In genomic region chr4:128919106-128919505, GRCm38 (mm10) we compare ENCODE assay signal across 18 mouse cellular contexts. TPM values are rescaled to one million over a fixed set of nuclear protein-coding genes. Genes with fewer than 3 reads are reported as not detected.
A peak's percentile ranks its signal among the peaks of the same experiment; 100 is the strongest.
DNase-seq lines count a peak whose midpoint lies in the region; ATAC-seq and TF ChIP-seq lines count a peak whose summit lies in the region.
"Had no signal": no experiment of that assay in that cellular context is flagged by ENCODE, and none has a peak within 500 bp of the region (broad histone marks: within the 10 kb centered on the region; RNA-seq: fewer than 3 reads in every experiment).

No protein-coding gene starts in this region.

- peak; percentile 33 for DNase-seq in lung, embryonic 14.5 days
- DNase-seq in lung, postnatal 10 days = no peak
- peak; percentile 51 for DNase-seq in ES-E14 (ENCODE audit: low read depth, low spot score)
- DNase-seq in lung, postnatal 0 days (ENCODE audit: low spot score) = peak; percentile 25
- no peak for DNase-seq in forebrain, postnatal 0 days
- DNase-seq in neural tube, embryonic 10.5 days (ENCODE audit: extremely low spot score, low spot score) = no peak
- DNase-seq in liver, postnatal 0 days = no peak
- DNase-seq: adrenal gland, adult 8-10 months; adrenal gland, postnatal 36 days; gastrocnemius, adult 2 months; gastrocnemius, postnatal 25 days; heart, adult 11 months; heart, postnatal 36 days had no signal

- in situ Hi-C loops in ES-E14 (cut with MboI; ENCODE audit: low sequenced_read_pairs in 2 of 2, unreplicated experiment in 2 of 2) = no loop called here

- H3K27me3 ChIP-seq in lung, embryonic 14.5 days (ENCODE audit: insufficient read depth, low read length) = no peaks in the 10 kb centered on the region
- H3K27me3 ChIP-seq in ES-Bruce4 (ENCODE audit: control insufficient read depth, insufficient read depth, low read length, poor library complexity, severe bottlenecking) = no peaks in the 10 kb centered on the region
- no peaks in the 10 kb centered on the region for H3K27me3 ChIP-seq in lung, postnatal 0 days (replicated peaks; ENCODE audit: insufficient read depth, low read length)
- H3K27me3 ChIP-seq in forebrain, postnatal 0 days (ENCODE audit: insufficient read depth, low read length) = no peaks in the 10 kb centered on the region
- 0 out of 2 replicates have a peak, but pooled peaks cover 4% of the 10 kb centered on the region for H3K27me3 ChIP-seq in liver, postnatal 0 days (ENCODE audit: insufficient read depth, low read length)

- no peak overlapping the region for H3K4me2 ChIP-seq in lung, embryonic 14.5 days
- H3K4me2 ChIP-seq in lung, postnatal 0 days (replicated peaks; ENCODE audit: low read depth, low read length) = no peak overlapping the region
- no peak overlapping the region for H3K4me2 ChIP-seq in forebrain, postnatal 0 days (ENCODE audit: low read depth)
- no peak overlapping the region for H3K4me2 ChIP-seq in liver, postnatal 0 days (ENCODE audit: low read depth, low read length)
- H3K4me2 ChIP-seq: forebrain, embryonic 13.5 days; hindbrain, embryonic 12.5 days had no signal

- H3K4me1 ChIP-seq in lung, embryonic 14.5 days (ENCODE audit: insufficient read depth) = peaks cover 19% of the 10 kb centered on the region
- peaks cover 3% of the 10 kb centered on the region for H3K4me1 ChIP-seq in ES-Bruce4 (ENCODE audit: control insufficient read depth, insufficient read depth, low read length)
- H3K4me1 ChIP-seq in ES-E14 (ENCODE audit: control insufficient read depth in 2 of 2, insufficient read depth in 2 of 2, low read length in 2 of 2, poor library complexity in 1 of 2) = peaks cover 0 to 2% of the 10 kb centered on the region in 2 experiments; a peak in 1 of 4 replicates
- H3K4me1 ChIP-seq in lung, postnatal 0 days (ENCODE audit: insufficient read depth, low read depth, low read length) = no peaks in the 10 kb centered on the region
- peaks cover 5% of the 10 kb centered on the region; the same call in 1 of the 2 replicates for H3K4me1 ChIP-seq in forebrain, postnatal 0 days (ENCODE audit: insufficient read depth)
- peaks cover 10% of the 10 kb centered on the region for H3K4me1 ChIP-seq in liver, postnatal 0 days (ENCODE audit: insufficient read depth)

- H3K4me3 ChIP-seq in lung, embryonic 14.5 days (ENCODE audit: low read depth, low read length) = no peak overlapping the region
- H3K4me3 ChIP-seq in ES-Bruce4 (ENCODE audit: low read depth, low read length) (peak overlapping the region; percentile 27; the same call in 1 of the 2 replicates), ES-E14 (ENCODE audit: insufficient read depth in 1 of 2, low read depth in 1 of 2, low read length in 2 of 2, poor library complexity in 1 of 2, severe bottlenecking in 1 of 2) (no peak overlapping the region)
- H3K4me3 ChIP-seq in lung, postnatal 0 days (ENCODE audit: low read depth, low read length) = no peak overlapping the region
- H3K4me3 ChIP-seq in forebrain, postnatal 0 days (ENCODE audit: low read depth, low read length) = no peak overlapping the region
- no peak overlapping the region for H3K4me3 ChIP-seq in liver, postnatal 0 days (ENCODE audit: low read depth, low read length)
- H3K4me3 ChIP-seq: embryonic facial prominence, embryonic 10.5 days; forebrain, embryonic 13.5 days; gastrocnemius, adult 2 months; heart, embryonic 13.5 days; hindbrain, embryonic 12.5 days had no signal

- no peak for ATAC-seq in lung, embryonic 14.5 days (ENCODE audit: insufficient read depth)
- ATAC-seq in lung, postnatal 0 days = no peak; the same call in 1 of the 2 replicates
- no peak for ATAC-seq in forebrain, postnatal 0 days
- no peak for ATAC-seq in liver, postnatal 0 days
- ATAC-seq: forebrain, embryonic 13.5 days had no signal

- no peaks in the 10 kb centered on the region for H3K9me3 ChIP-seq in lung, embryonic 14.5 days (ENCODE audit: low read depth, low read length)
- H3K9me3 ChIP-seq in ES-Bruce4 (replicated peaks; ENCODE audit: control insufficient read depth, insufficient read depth, low read length, poor library complexity, severe bottlenecking) (no peaks in the 10 kb centered on the region), ES-E14 (ENCODE audit: control insufficient read depth, insufficient read depth, low read depth, low read length) (no peaks in the 10 kb centered on the region)
- H3K9me3 ChIP-seq in lung, postnatal 0 days (ENCODE audit: low read length) = no peaks in the 10 kb centered on the region
- H3K9me3 ChIP-seq in forebrain, postnatal 0 days (ENCODE audit: low read length) = no peaks in the 10 kb centered on the region
- H3K9me3 ChIP-seq in liver, postnatal 0 days (ENCODE audit: low read length) = no peaks in the 10 kb centered on the region
- H3K9me3 ChIP-seq: embryonic facial prominence, embryonic 10.5 days; forebrain, embryonic 13.5 days; heart, embryonic 13.5 days; hindbrain, embryonic 12.5 days had no signal

- H3K36me3 ChIP-seq in lung, embryonic 14.5 days (ENCODE audit: insufficient read depth) = no peaks in the 10 kb centered on the region
- H3K36me3 ChIP-seq in ES-Bruce4 (ENCODE audit: control insufficient read depth, insufficient read depth, low read length, poor library complexity, severe bottlenecking) (no peaks in the 10 kb centered on the region), ES-E14 (ENCODE audit: control insufficient read depth, insufficient read depth, low read length, poor library complexity, severe bottlenecking) (no peaks in the 10 kb centered on the region)
- H3K36me3 ChIP-seq in lung, postnatal 0 days (ENCODE audit: insufficient read depth, low read length) = no peaks in the 10 kb centered on the region
- H3K36me3 ChIP-seq in forebrain, postnatal 0 days (ENCODE audit: insufficient read depth) = no peaks in the 10 kb centered on the region
- no peaks in the 10 kb centered on the region for H3K36me3 ChIP-seq in liver, postnatal 0 days (replicated peaks; ENCODE audit: insufficient read depth, low read length)
- H3K36me3 ChIP-seq: embryonic facial prominence, embryonic 10.5 days; heart, embryonic 13.5 days; hindbrain, embryonic 12.5 days had no signal

- no peak overlapping the region for H3K9ac ChIP-seq in lung, embryonic 14.5 days
- H3K9ac ChIP-seq in ES-Bruce4 (ENCODE audit: low read depth, poor library complexity, severe bottlenecking) = no peak overlapping the region
- H3K9ac ChIP-seq in ES-E14 (ENCODE audit: insufficient read depth, low read depth, low read length, poor library complexity, severe bottlenecking) = no peak overlapping the region
- no peak overlapping the region for H3K9ac ChIP-seq in lung, postnatal 0 days (replicated peaks; ENCODE audit: low read depth)
- no peak overlapping the region for H3K9ac ChIP-seq in forebrain, postnatal 0 days
- H3K9ac ChIP-seq in liver, postnatal 0 days (replicated peaks) = no peak overlapping the region
- H3K9ac ChIP-seq: forebrain, embryonic 13.5 days; heart, embryonic 13.5 days; hindbrain, embryonic 12.5 days had no signal

- TF ChIP-seq POLR2A in ES-Bruce4 (IDR thresholded peaks at IDR 0.05; ENCODE audit: insufficient read depth, low read length) = no peak

- TF ChIP-seq EP300 in ES-Bruce4 (IDR thresholded peaks at IDR 0.05; ENCODE audit: insufficient read depth, low read depth, low read length) = no peak
- no peak for TF ChIP-seq EP300 in lung, postnatal 0 days (IDR thresholded peaks at IDR 0.05)
- no peak for TF ChIP-seq EP300 in liver, postnatal 0 days (IDR thresholded peaks at IDR 0.05; ENCODE audit: low read depth)

- TF ChIP-seq CTCF in lung, embryonic 14.5 days (IDR thresholded peaks at IDR 0.05; ENCODE audit: low read depth) = no peak
- TF ChIP-seq CTCF in ES-Bruce4 (IDR thresholded peaks at IDR 0.05; ENCODE audit: low read depth, low read length) = no peak
- TF ChIP-seq CTCF in lung, postnatal 0 days (IDR thresholded peaks at IDR 0.05) = no peak
- no peak for TF ChIP-seq CTCF in forebrain, postnatal 0 days (IDR thresholded peaks at IDR 0.05; ENCODE audit: low read depth)
- TF ChIP-seq CTCF in liver, postnatal 0 days (IDR thresholded peaks at IDR 0.05; ENCODE audit: low read depth) = no peak

- peak overlapping the region; percentile 13; the same call in 1 of the 2 replicates for H3K27ac ChIP-seq in lung, embryonic 14.5 days (ENCODE audit: low read depth)
- peak overlapping the region; percentile 80 for H3K27ac ChIP-seq in ES-Bruce4 (ENCODE audit: insufficient read depth, low read length)
- H3K27ac ChIP-seq in ES-E14 (ENCODE audit: insufficient read depth, low read depth, low read length, poor library complexity, severe bottlenecking) = no peak overlapping the region
- no peak overlapping the region for H3K27ac ChIP-seq in lung, postnatal 0 days (ENCODE audit: low read length)
- H3K27ac ChIP-seq in forebrain, postnatal 0 days (ENCODE audit: low read depth, low read length) = no peak overlapping the region
- H3K27ac ChIP-seq in liver, postnatal 0 days (ENCODE audit: low read depth) = no peak overlapping the region
- H3K27ac ChIP-seq: embryonic facial prominence, embryonic 10.5 days; forebrain, embryonic 13.5 days; gastrocnemius, adult 2 months; hindbrain, embryonic 12.5 days had no signal

- WGBS in lung, embryonic 14.5 days = 21% methylated on average over 10 of the region's 10 CpGs
- WGBS in lung, postnatal 0 days = 25% methylated on average over 10 of the region's 10 CpGs
- WGBS in forebrain, postnatal 0 days = 26% methylated on average over 10 of the region's 10 CpGs
- 23% methylated on average over 10 of the region's 10 CpGs for WGBS in liver, postnatal 0 days (ENCODE audit: insufficient replicate concordance)

TF ChIP-seq in ES-E14, 5 proteins besides CTCF, POLR2A, EP300 and RAD21:
- TF ChIP-seq CHD2 (IDR thresholded peaks at IDR 0.05; ENCODE audit: low read depth, low read length) = no peak

RNA-seq across cellular contexts. Expression of gene Trim62, which starts 35.7 kb away (rescaled TPM):
- polyA plus RNA-seq in lung, embryonic 14.5 days (2014; fragmentation: Nextera tagmentation; extraction: Ambion mirVana) = 8.4 and 8.5 TPM in 2 replicates
- polyA plus RNA-seq in ES-Bruce4 (2011; ENCODE audit: insufficient read depth, insufficient read length, low read depth, missing spikeins) = 1.9 and 2.8 TPM in 2 replicates
- 0.54 and 0.69 TPM in 2 replicates for total RNA-seq in ES-E14 (2012; rRNA removed)
- polyA plus RNA-seq in lung, postnatal 0 days (2015; fragmentation: Nextera tagmentation; extraction: Ambion mirVana) = 2.5 and 3.3 TPM in 2 replicates
- 10.9 and 15.7 TPM in 2 replicates for total RNA-seq in forebrain, postnatal 0 days (2014; rRNA removed)
- polyA plus RNA-seq in forebrain, postnatal 0 days (2015; fragmentation: Nextera tagmentation; extraction: Ambion mirVana) = 15.5 and 20.4 TPM in 2 replicates
- polyA plus RNA-seq in liver, postnatal 0 days (2015; fragmentation: Nextera tagmentation; extraction: Ambion mirVana) = 0.26 and 0.32 TPM in 2 replicates

RNA-seq across cellular contexts. Expression of gene Azin2, which starts 43.1 kb away (rescaled TPM):
- polyA plus RNA-seq in lung, embryonic 14.5 days (2014; fragmentation: Nextera tagmentation; extraction: Ambion mirVana) = 17.6 and 21.2 TPM in 2 replicates
- polyA plus RNA-seq in ES-Bruce4 (2011; ENCODE audit: insufficient read depth, insufficient read length, low read depth, missing spikeins) = 31.9 and 32.9 TPM in 2 replicates
- total RNA-seq in ES-E14 (2012; rRNA removed) = 16.0 and 21.2 TPM in 2 replicates
- polyA plus RNA-seq in lung, postnatal 0 days (2015; fragmentation: Nextera tagmentation; extraction: Ambion mirVana) = 39.0 and 42.2 TPM in 2 replicates
- 19.2 and 23.4 TPM in 2 replicates for total RNA-seq in forebrain, postnatal 0 days (2014; rRNA removed)
- 16.4 and 18.0 TPM in 2 replicates for polyA plus RNA-seq in forebrain, postnatal 0 days (2015; fragmentation: Nextera tagmentation; extraction: Ambion mirVana)
- polyA plus RNA-seq in liver, postnatal 0 days (2015; fragmentation: Nextera tagmentation; extraction: Ambion mirVana) = 1.6 and 1.8 TPM in 2 replicates

Comparison
In these comparisons a context has a peak if more than half of its experiments do, and no peak if none do; other contexts are left out.
1. DNase-seq: peak in lung, embryonic 14.5 days (single experiment), ES-E14 (single experiment) and lung, postnatal 0 days (single experiment); none in lung, postnatal 10 days (single experiment), forebrain, postnatal 0 days (single experiment), neural tube, embryonic 10.5 days (single experiment) and liver, postnatal 0 days (single experiment).
2. H3K27ac ChIP-seq: peak in lung, embryonic 14.5 days (single experiment) and ES-Bruce4 (single experiment); none in ES-E14 (single experiment), lung, postnatal 0 days (single experiment), forebrain, postnatal 0 days (single experiment) and liver, postnatal 0 days (single experiment).